8 mouse cellular contexts compared by ENCODE assay signal in the genomic region with DNA sequence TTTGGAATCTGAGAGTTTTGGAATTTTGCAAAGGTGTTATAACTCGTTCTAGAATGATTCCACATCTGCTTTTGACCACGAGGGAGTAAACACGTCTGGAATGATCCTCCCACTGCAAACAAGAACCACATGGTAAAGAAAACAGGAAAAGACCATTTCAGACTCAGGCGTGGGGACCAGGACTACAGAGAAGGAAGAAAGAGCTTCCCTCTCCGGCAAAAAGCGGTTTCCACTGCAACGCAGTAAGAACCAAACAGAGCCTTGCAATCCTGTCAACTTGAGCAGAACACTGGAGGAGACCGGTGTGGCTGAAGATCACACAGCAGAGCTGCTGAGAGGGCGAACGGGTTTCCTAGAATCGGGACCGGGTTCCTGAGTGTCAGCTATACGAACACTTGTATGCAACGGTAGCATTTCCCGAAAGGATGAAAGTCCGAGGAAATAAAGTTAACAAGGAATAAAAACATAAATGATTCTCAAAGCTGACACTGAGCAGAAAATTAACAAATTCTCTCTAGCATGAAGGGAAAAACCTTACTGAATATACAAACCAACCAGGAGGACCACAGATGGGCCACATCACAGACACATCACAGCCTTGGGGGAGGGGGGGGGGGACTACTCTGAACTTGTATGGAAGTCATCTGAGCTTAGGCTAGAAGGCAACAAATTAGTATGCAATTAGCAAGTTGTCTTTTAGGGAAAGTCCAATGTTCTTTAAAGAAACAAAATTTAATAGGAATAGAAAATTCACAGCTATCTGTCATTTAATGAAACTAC.
DNase-seq lines count a peak whose midpoint lies in the region; ATAC-seq lines count a peak whose summit lies in the region.

No protein-coding gene starts in this region.

- DNase-seq in 3T3-L1 (ENCODE audit: low read depth, low spot score) = peak; percentile 56
- DNase-seq in ES-CJ7 (ENCODE audit: low read depth, low spot score) = peak; percentile 4
- DNase-seq in heart, adult 9 months (ENCODE audit: low spot score in 2 of 2) = peak; percentile 51 to 62
- DNase-seq in kidney, postnatal 14 days = peak; percentile 21
- no peak for DNase-seq in spleen, adult 12 weeks (ENCODE audit: low spot score)
- no peak for DNase-seq in T-cell, adult 2 months (ENCODE audit: low spot score)

- ATAC-seq in monocyte, adult 5-6 weeks (replicated peaks; ENCODE audit: insufficient number of reproducible peaks, low FRiP score, low TSS enrichment, poor library complexity, severe bottlenecking) = no peak
- ATAC-seq in megakaryocyte, adult 5-6 weeks (ENCODE audit: poor library complexity, severe bottlenecking) = no peak

Comparison
In these comparisons a context has a peak if more than half of its experiments do, and no peak if none do; other contexts are left out.
1. DNase-seq: peak in 3T3-L1 (single experiment), ES-CJ7 (single experiment), heart, adult 9 months (2 of 2) and kidney, postnatal 14 days (single experiment); none in spleen, adult 12 weeks (single experiment) and T-cell, adult 2 months (single experiment).